Mouse (Mus musculus) neural tube, embryonic 10.5 days (tissue): ENCODE data around the gene Slc16a8.
"Not testable (repeated sequence)": the region's sequence is repeated elsewhere in the genome, so short reads cannot be mapped to it uniquely, and the experiment has no call there.

ENCODE experiments used
- DNase-seq: peaks from one replicate; pipeline ENCODE4 v3.0.0-alpha.2; 2017; ENCODE audit warnings: low spot score; ENCODE audit errors: extremely low spot score

The Slc16a8 gene

GRCm38 (mm10) chr15:79262786-79263309, 8.3 kb upstream of the Slc16a8 start:
- no peak for DNase-seq

- DNase-seq = peak; percentile 53
Observed at GRCm38 (mm10) chr15:79262375-79262774, 7.8 kb upstream of the Slc16a8 start.

GRCm38 (mm10) chr15:79261757-79262156, 7.2 kb upstream of the Slc16a8 start:
- DNase-seq = peak; percentile 51

- peak; percentile 59 for DNase-seq
Observed at GRCm38 (mm10) chr15:79261095-79261725, 6.6 kb upstream of the Slc16a8 start.

GRCm38 (mm10) chr15:79258521-79258920, 4.0 kb upstream of the Slc16a8 start:
- DNase-seq = no peak

GRCm38 (mm10) chr15:79252580-79252979, 2.0 kb downstream of the Slc16a8 start:
- DNase-seq = no peak

GRCm38 (mm10) chr15:79251781-79252491, 2.6 kb downstream of the Slc16a8 start:
- DNase-seq = no peak

GRCm38 (mm10) chr15:79251168-79251567, 3.4 kb downstream of the Slc16a8 start:
- no peak for DNase-seq

- DNase-seq = no peak
Observed at GRCm38 (mm10) chr15:79250236-79250635, 4.3 kb downstream of the Slc16a8 start.

GRCm38 (mm10) chr15:79245321-79245720, 9.2 kb downstream of the Slc16a8 start:
- no peak for DNase-seq

GRCm38 (mm10) chr15:79244071-79244893, 10.3 kb downstream of the Slc16a8 start:
- DNase-seq = no peak

- DNase-seq = peak; percentile 99
Observed at GRCm38 (mm10) chr15:79243234-79244042, 11.1 kb downstream of the Slc16a8 start.

GRCm38 (mm10) chr15:79242574-79243233, 11.9 kb downstream of the Slc16a8 start:
- no peak for DNase-seq

GRCm38 (mm10) chr15:79238036-79238435, 16.5 kb downstream of the Slc16a8 start:
- DNase-seq = no peak

- DNase-seq = no peak
Observed at GRCm38 (mm10) chr15:79235268-79235667, 19.3 kb downstream of the Slc16a8 start.

- peak; percentile 94 for DNase-seq
Observed at GRCm38 (mm10) chr15:79229058-79229821, 25.3 kb downstream of the Slc16a8 start, which contains the start of the genes Pick1 and Gm49486. Gene Pick1, plus strand, starts transcription at chr15:79229173. Gene Gm49486, plus strand, starts transcription at chr15:79229391.

- DNase-seq = not testable (repeated sequence)
Observed at GRCm38 (mm10) chr15:79225780-79226179, 28.8 kb downstream of the Slc16a8 start.

- peak; percentile 95 for DNase-seq
Observed at GRCm38 (mm10) chr15:79224685-79225084, 29.9 kb downstream of the Slc16a8 start.

- DNase-seq = peak; percentile 58
Observed at GRCm38 (mm10) chr15:79223641-79224040, 30.9 kb downstream of the Slc16a8 start.
